ENCODE assay signal across 32 mouse cellular contexts in genomic region chr6:133341731-133342130, GRCm38 (mm10). TPM values are rescaled to one million over a fixed set of nuclear protein-coding genes. Genes with fewer than 3 reads are reported as not detected.
DNase-seq lines count a peak whose midpoint lies in the region; ATAC-seq and TF ChIP-seq lines count a peak whose summit lies in the region.
"Not testable (repeated sequence)": the region's sequence is repeated elsewhere in the genome, so short reads cannot be mapped to it uniquely, and the experiment has no call there.
"Had no signal": no experiment of that assay in that cellular context is flagged by ENCODE, and none has a peak within 500 bp of the region (broad histone marks: within the 10 kb centered on the region; RNA-seq: fewer than 3 reads in every experiment).

No protein-coding gene starts in this region.

- WGBS in heart, embryonic 14.5 days: 5% methylated on average over 5 of the region's 5 CpGs
- 5% methylated on average over 5 of the region's 5 CpGs for WGBS in large intestine, adult 2 months
- 12% methylated on average over 5 of the region's 5 CpGs for WGBS in liver, embryonic 14.5 days (ENCODE audit: insufficient replicate concordance)
- WGBS in stomach, embryonic 16.5 days: 22% methylated on average over 5 of the region's 5 CpGs

- not testable (repeated sequence) for H3K9me3 ChIP-seq in heart, embryonic 14.5 days (ENCODE audit: control insufficient read depth, low read length); liver, embryonic 14.5 days (ENCODE audit: control insufficient read depth, low read length); stomach, embryonic 16.5 days (replicated peaks; ENCODE audit: control insufficient read depth, low read length)

- ATAC-seq in heart, embryonic 14.5 days (ENCODE audit: insufficient number of reproducible peaks, insufficient read depth, low FRiP score, low read depth): peak; percentile 61; the same call in 1 of the 2 replicates
- peak; percentile 62; the same call in 1 of the 2 replicates for ATAC-seq in liver, embryonic 14.5 days (ENCODE audit: insufficient read depth)
- peak; percentile 60; the same call in 1 of the 2 replicates for ATAC-seq in stomach, embryonic 16.5 days (ENCODE audit: insufficient read depth, low FRiP score)

- not testable (repeated sequence) for H3K36me3 ChIP-seq in heart, embryonic 14.5 days (ENCODE audit: control insufficient read depth, insufficient read depth, low read length); liver, embryonic 14.5 days (replicated peaks; ENCODE audit: control insufficient read depth, insufficient read depth, low read depth); stomach, embryonic 16.5 days (ENCODE audit: control insufficient read depth, insufficient read depth, low read length)

- H3K9ac ChIP-seq in heart, embryonic 14.5 days (ENCODE audit: low read length); liver, embryonic 14.5 days (replicated peaks); stomach, embryonic 16.5 days (ENCODE audit: low read length): not testable (repeated sequence)

- TF ChIP-seq EP300 in liver, embryonic 14.5 days (IDR thresholded peaks at IDR 0.05; ENCODE audit: low read depth): not testable (repeated sequence)

- H3K4me2 ChIP-seq in heart, embryonic 14.5 days (ENCODE audit: low read length); liver, embryonic 14.5 days (ENCODE audit: low read depth); stomach, embryonic 16.5 days (ENCODE audit: low read depth, low read length): not testable (repeated sequence)

- H3K4me3 ChIP-seq in heart, embryonic 14.5 days (ENCODE audit: control insufficient read depth in 1 of 2, insufficient read depth in 1 of 2, low read depth in 1 of 2, low read length in 2 of 2); liver, embryonic 14.5 days (ENCODE audit: insufficient read depth in 1 of 2, low read depth in 2 of 2, low read length in 2 of 2); stomach, embryonic 16.5 days (replicated peaks; ENCODE audit: low read length): not testable (repeated sequence)

- peak; percentile 10 for DNase-seq in MN1 (ENCODE audit: low spot score)
- DNase-seq in heart, adult 8-10 months (ENCODE audit: low spot score): peak; percentile 17
- DNase-seq in heart, postnatal 4 days: peak; percentile 27
- DNase-seq in large intestine, adult 2 months (ENCODE audit: low read depth, low spot score): peak; percentile 38
- not testable (repeated sequence) for DNase-seq in liver, embryonic 14.5 days (ENCODE audit: low read depth in 3 of 3, low spot score in 3 of 3)
- DNase-seq in urinary bladder, postnatal 36 days (ENCODE audit: low spot score in 2 of 2): peak; percentile 21 to 34

- H3K4me1 ChIP-seq in heart, embryonic 14.5 days (ENCODE audit: control insufficient read depth in 2 of 2, insufficient read depth in 2 of 2, low read length in 2 of 2); liver, embryonic 14.5 days (replicated peaks; ENCODE audit: control insufficient read depth in 2 of 2, insufficient read depth in 2 of 2, low read length in 1 of 2); stomach, embryonic 16.5 days (ENCODE audit: control insufficient read depth, insufficient read depth, low read length): not testable (repeated sequence)

- H3K27me3 ChIP-seq in heart, embryonic 14.5 days (ENCODE audit: control insufficient read depth, insufficient read depth, low read length); liver, embryonic 14.5 days (ENCODE audit: control insufficient read depth, insufficient read depth, low read length); stomach, embryonic 16.5 days (ENCODE audit: control insufficient read depth, insufficient read depth, low read length): not testable (repeated sequence)

- TF ChIP-seq CTCF in liver, embryonic 14.5 days (IDR thresholded peaks at IDR 0.05; ENCODE audit: low read depth): not testable (repeated sequence)

- H3K27ac ChIP-seq in heart, embryonic 14.5 days (replicated peaks in 1 of 2; ENCODE audit: control insufficient read depth in 1 of 2, insufficient read depth in 1 of 2, low read depth in 2 of 2, low read length in 2 of 2): peak overlapping the region in 1 of 2 experiments; percentile 64; a peak in 1 of 4 replicates
- not testable (repeated sequence) for H3K27ac ChIP-seq in liver, embryonic 14.5 days; stomach, embryonic 16.5 days (ENCODE audit: low read length)

RNA-seq across cellular contexts. Expression of gene 5530400C23Rik, which starts 49.7 kb away (rescaled TPM):
- not detected for total RNA-seq in heart, adult 8-10 months (2022)
- polyA plus RNA-seq in heart, embryonic 14.5 days (2014; fragmentation: Nextera tagmentation; extraction: Ambion mirVana): not detected in 2 replicates
- not detected for total RNA-seq in heart, postnatal 4 days (2021)
- not detected in 2 replicates for polyA plus RNA-seq in large intestine, adult 2 months (2012; rRNA removed)
- polyA plus RNA-seq in liver, embryonic 14.5 days (2012; rRNA removed): not detected in 2 replicates
- polyA plus RNA-seq in liver, embryonic 14.5 days (2014; fragmentation: Nextera tagmentation; extraction: Ambion mirVana): not detected in 2 replicates
- not detected in 2 replicates for polyA plus RNA-seq in stomach, embryonic 16.5 days (2015; fragmentation: Nextera tagmentation; extraction: Ambion mirVana)
- total RNA-seq: adrenal gland, postnatal 14 days; CH12.LX; ES-E14; gastrocnemius, postnatal 14 days; granulocyte monocyte progenitor cell, adult 5-6 weeks; heart, postnatal 36 days; layer of hippocampus, adult 8-10 months; layer of hippocampus, postnatal 25 days; left cerebral cortex, adult 8-10 months; left cerebral cortex, postnatal 36 days; megakaryocyte, adult 5-6 weeks had no signal
- polyA plus RNA-seq: C2C12; embryonic facial prominence, embryonic 12.5 days; forebrain, embryonic 14.5 days; hindbrain, embryonic 13.5 days; kidney, adult 2 months; kidney, embryonic 16.5 days; limb, embryonic 13.5 days; liver, postnatal 0 days; lung, embryonic 16.5 days; midbrain, embryonic 11.5 days; midbrain, embryonic 16.5 days; neural tube, embryonic 12.5 days; urinary bladder, adult 2 months had no signal
